Mouse (Mus musculus) stomach, embryonic 14.5 days (tissue): ENCODE data around the gene Pga5. TPM values are rescaled to one million over a fixed set of nuclear protein-coding genes. Genes with fewer than 3 reads are reported as not detected.

Experiments used
- ATAC-seq: fragments of 200-750 bp; cut with Nextera tagmentation; 2 replicates; pipeline ENCODE4 v1.8.0; 2017; ENCODE audit warnings: low read depth, moderate TSS enrichment; ENCODE audit not compliant: insufficient number of reproducible peaks, insufficient read depth, low FRiP score
- H3K27ac ChIP-seq: fragments of 300-500 bp; sonication (generic); 2 replicates; pipeline ENCODE4 v1.5.1; 2014; ENCODE audit warnings: mild to moderate bottlenecking, low read length, moderate library complexity, mixed read lengths
- H3K27me3 ChIP-seq: fragments of 300-500 bp; sonication (generic); 2 replicates; pipeline ENCODE4 v1.6.1; 2014; ENCODE audit warnings: low read length, control low read depth, mixed read lengths; ENCODE audit not compliant: control insufficient read depth, insufficient read depth
- H3K36me3 ChIP-seq: fragments of 300-500 bp; sonication (generic); 2 replicates; pipeline ENCODE4 v1.6.1; 2014; ENCODE audit warnings: mild to moderate bottlenecking, control low read depth, low read length, moderate library complexity, mixed read lengths; ENCODE audit not compliant: control insufficient read depth, insufficient read depth
- H3K4me1 ChIP-seq: fragments of 300-500 bp; sonication (generic); 2 replicates; pipeline ENCODE4 v1.6.1; 2014; ENCODE audit warnings: low read length, control low read depth, mixed read lengths; ENCODE audit not compliant: control insufficient read depth, insufficient read depth
- H3K4me2 ChIP-seq: fragments of 300-500 bp; sonication (generic); replicated peaks from 2 replicates; pipeline ENCODE4 v1.6.1; 2014; ENCODE audit warnings: low read depth, low read length, control low read depth
- H3K4me3 ChIP-seq: fragments of 300-500 bp; sonication (generic); 2 replicates; pipeline ENCODE4 v1.5.1; 2014; ENCODE audit warnings: low read depth, low read length, control low read depth
- H3K9ac ChIP-seq: fragments of 300-500 bp; sonication (generic); replicated peaks from 2 replicates; pipeline ENCODE4 v1.6.1; 2014; ENCODE audit warnings: low read depth, mild to moderate bottlenecking, control low read depth, low read length, moderate library complexity, mixed read lengths
- H3K9me3 ChIP-seq: fragments of 300-500 bp; sonication (generic); 2 replicates; pipeline ENCODE4 v1.6.1; 2016; ENCODE audit warnings: low read depth, low read length, control low read depth; ENCODE audit not compliant: control insufficient read depth
- WGBS: fragments of 180-500 bp; shearing (Covaris S2); extraction: QIAGEN DNeasy Blood & Tissue Kit; methylation state at CpG from one replicate; pipeline ENCODE4 v1.1.7; 2014; 5-methylcytosine and 5-hydroxymethylcytosine counted together
- polyA plus RNA-seq: library from polyadenylated mRNA; unstranded; fragments of >200 nt; fragmentation: Nextera tagmentation; extraction: Ambion mirVana; gene quantifications from 2 replicates; pipeline ENCODE4 v1.2.1, GENCODE M21; 2014

Pga5 gene
- polyA plus RNA-seq, 1 experiment from 2014 or later: 10.2 TPM

GRCm38 (mm10) chr19:10688537-10689352 is 10.9 kb upstream of the Pga5 start, which contains the start of gene Vps37c:
Gene Vps37c (plus strand): TSS chr19:10688735.
- Histone ChIP-seq H3K4me3 (peak within 1 kb of the TSS; percentile 76), H3K36me3 (no peaks in the 10 kb centered on the region), H3K4me2 (peak within 1 kb of the TSS; percentile 78), H3K9me3 (no peaks in the 10 kb centered on the region), H3K4me1 (peaks cover 16% of the 10 kb centered on the region), H3K27me3 (no peaks in the 10 kb centered on the region), H3K27ac (peak within 1 kb of the TSS; percentile 97), H3K9ac (peak within 1 kb of the TSS; percentile 77)
- peak; percentile 88 for ATAC-seq
- WGBS: under 1% methylated on average over 72 of the region's 74 CpGs

- WGBS: 63% methylated on average over 2 of the region's 2 CpGs
- no peak overlapping the region for H3K4me3 ChIP-seq
- H3K4me2 ChIP-seq: no peak overlapping the region
- H3K27me3 ChIP-seq: no peaks in the 10 kb centered on the region
- peak; percentile 67 for ATAC-seq
- H3K9ac ChIP-seq: no peak overlapping the region
- no peak overlapping the region for H3K27ac ChIP-seq
- H3K36me3 ChIP-seq: no peaks in the 10 kb centered on the region
- H3K9me3 ChIP-seq: no peaks in the 10 kb centered on the region
- peaks cover 14% of the 10 kb centered on the region for H3K4me1 ChIP-seq
Measured at GRCm38 (mm10) chr19:10685727-10686126, 7.9 kb upstream of the Pga5 start.

- Histone ChIP-seq H3K9me3 (no peaks in the 10 kb centered on the region), H3K36me3 (no peaks in the 10 kb centered on the region), H3K4me1 (peaks cover 11% of the 10 kb centered on the region), H3K4me2 (no peak overlapping the region), H3K9ac (no peak overlapping the region), H3K27me3 (no peaks in the 10 kb centered on the region), H3K27ac (no peak overlapping the region), H3K4me3 (no peak overlapping the region)
- no peak for ATAC-seq
- 85% methylated on average over 9 of the region's 9 CpGs for WGBS
Measured at GRCm38 (mm10) chr19:10685081-10685480, 7.2 kb upstream of the Pga5 start.

GRCm38 (mm10) chr19:10681571-10681970 is 3.7 kb upstream of the Pga5 start:
- Histone ChIP-seq H3K27me3 (no peaks in the 10 kb centered on the region), H3K27ac (no peak overlapping the region), H3K4me1 (no peaks in the 10 kb centered on the region), H3K4me2 (no peak overlapping the region), H3K36me3 (no peaks in the 10 kb centered on the region), H3K9ac (no peak overlapping the region), H3K9me3 (no peaks in the 10 kb centered on the region), H3K4me3 (no peak overlapping the region)
- WGBS: 58% methylated on average over 4 of the region's 4 CpGs
- ATAC-seq: no peak

GRCm38 (mm10) chr19:10678772-10679067 is 849 bp upstream of the Pga5 start:
- no peak for ATAC-seq

GRCm38 (mm10) chr19:10676656-10677055 is 1.2 kb downstream of the Pga5 start:
- no peak overlapping the region for H3K27ac ChIP-seq
- no peaks in the 10 kb centered on the region for H3K4me1 ChIP-seq
- no peak overlapping the region for H3K4me2 ChIP-seq
- 82% methylated on average over 16 of the region's 16 CpGs for WGBS
- H3K9me3 ChIP-seq: no peaks in the 10 kb centered on the region
- no peaks in the 10 kb centered on the region for H3K36me3 ChIP-seq
- H3K9ac ChIP-seq: no peak overlapping the region
- H3K27me3 ChIP-seq: no peaks in the 10 kb centered on the region
- H3K4me3 ChIP-seq: no peak overlapping the region
- ATAC-seq: no peak

More at GRCm38 (mm10) chr19:10678772-10679067, 849 bp upstream of the Pga5 start:
- Histone ChIP-seq H3K4me3 (no peak overlapping the region), H3K4me2 (no peak overlapping the region), H3K9ac (no peak overlapping the region), H3K4me1 (no peaks in the 10 kb centered on the region), H3K36me3 (no peaks in the 10 kb centered on the region), H3K9me3 (no peaks in the 10 kb centered on the region), H3K27ac (no peak overlapping the region), H3K27me3 (no peaks in the 10 kb centered on the region)
- 71% methylated on average over 1 of the region's 1 CpGs for WGBS

GRCm38 (mm10) chr19:10673275-10673674 is 4.6 kb downstream of the Pga5 start:
- no peak overlapping the region for H3K27ac ChIP-seq
- no peak overlapping the region for H3K4me3 ChIP-seq
- no peak overlapping the region for H3K9ac ChIP-seq
- H3K27me3 ChIP-seq: no peaks in the 10 kb centered on the region
- H3K36me3 ChIP-seq: no peaks in the 10 kb centered on the region
- H3K4me2 ChIP-seq: no peak overlapping the region
- H3K9me3 ChIP-seq: no peaks in the 10 kb centered on the region
- 47% methylated on average over 1 of the region's 1 CpGs for WGBS
- no peak for ATAC-seq
- H3K4me1 ChIP-seq: no peaks in the 10 kb centered on the region

- H3K9me3 ChIP-seq: no peaks in the 10 kb centered on the region
- no peaks in the 10 kb centered on the region for H3K27me3 ChIP-seq
- no peak overlapping the region for H3K27ac ChIP-seq
- H3K4me2 ChIP-seq: no peak overlapping the region
- H3K4me3 ChIP-seq: no peak overlapping the region
- no peak overlapping the region for H3K9ac ChIP-seq
- no peak for ATAC-seq
- no peaks in the 10 kb centered on the region for H3K36me3 ChIP-seq
- 58% methylated on average over 9 of the region's 9 CpGs for WGBS
- no peaks in the 10 kb centered on the region for H3K4me1 ChIP-seq
Measured at GRCm38 (mm10) chr19:10671854-10672417, 5.9 kb downstream of the Pga5 start.
